Mouse (Mus musculus): ENCODE measurements around the gene Zfp330. TPM values are rescaled to one million over a fixed set of nuclear protein-coding genes. Genes with fewer than 3 reads are reported as not detected.

Gene Zfp330
- 31.9 and 33.1 TPM in 2 replicates for polyA plus RNA-seq (2015; fragmentation: Nextera tagmentation; extraction: Ambion mirVana)

- Histone ChIP-seq H3K4me3 (ENCODE audit: low read depth, low read length) (peak within 1 kb of the TSS; percentile 80), H3K4me2 (replicated peaks; ENCODE audit: low read depth) (peak within 1 kb of the TSS; percentile 73), H3K36me3 (ENCODE audit: control insufficient read depth, insufficient read depth) (peaks cover 24% of the 10 kb centered on the region), H3K9me3 (ENCODE audit: control insufficient read depth) (no peaks in the 10 kb centered on the region), H3K4me1 (replicated peaks; ENCODE audit: control insufficient read depth, insufficient read depth, low read length) (no peaks in the 10 kb centered on the region), H3K27ac (ENCODE audit: low read depth, low read length) (peak within 1 kb of the TSS; percentile 86), H3K27me3 (replicated peaks; ENCODE audit: control insufficient read depth, insufficient read depth, low read length) (no peaks in the 10 kb centered on the region), H3K9ac (ENCODE audit: low read depth, low read length) (peak within 1 kb of the TSS; percentile 92)
- peak; percentile 98 for ATAC-seq
- no peak for TF ChIP-seq CTCF (IDR thresholded peaks at IDR 0.05; ENCODE audit: low read depth)
- 1% methylated on average over 16 of the region's 16 CpGs for WGBS
These were observed at the start of gene Zfp330 for GRCm38 (mm10) chr8:82774093-82774422. TSS of gene Zfp330 (minus strand) at chr8:82774160.

GRCm38 (mm10) chr8:82777945-82778344 is 4.0 kb upstream of the Zfp330 start:
- no peak for TF ChIP-seq CTCF (IDR thresholded peaks at IDR 0.05; ENCODE audit: low read depth)
- Histone ChIP-seq H3K4me1 (replicated peaks; ENCODE audit: control insufficient read depth, insufficient read depth, low read length) (no peaks in the 10 kb centered on the region), H3K9me3 (ENCODE audit: control insufficient read depth) (no peaks in the 10 kb centered on the region), H3K27ac (ENCODE audit: low read depth, low read length) (no peak overlapping the region), H3K36me3 (ENCODE audit: control insufficient read depth, insufficient read depth) (no peaks in the 10 kb centered on the region), H3K4me2 (replicated peaks; ENCODE audit: low read depth) (no peak overlapping the region), H3K4me3 (ENCODE audit: low read depth, low read length) (no peak overlapping the region), H3K27me3 (replicated peaks; ENCODE audit: control insufficient read depth, insufficient read depth, low read length) (no peaks in the 10 kb centered on the region), H3K9ac (ENCODE audit: low read depth, low read length) (no peak overlapping the region)
- WGBS: 27% methylated on average over 3 of the region's 3 CpGs
- ATAC-seq: 0 out of 2 replicates have a peak, but pooled peaks have one; percentile 40

- TF ChIP-seq CTCF (IDR thresholded peaks at IDR 0.05; ENCODE audit: low read depth): no peak
- no peak overlapping the region for H3K9ac ChIP-seq (ENCODE audit: low read depth, low read length)
These were observed 3.4 kb upstream of the Zfp330 start for GRCm38 (mm10) chr8:82777406-82777805.

DNA sequence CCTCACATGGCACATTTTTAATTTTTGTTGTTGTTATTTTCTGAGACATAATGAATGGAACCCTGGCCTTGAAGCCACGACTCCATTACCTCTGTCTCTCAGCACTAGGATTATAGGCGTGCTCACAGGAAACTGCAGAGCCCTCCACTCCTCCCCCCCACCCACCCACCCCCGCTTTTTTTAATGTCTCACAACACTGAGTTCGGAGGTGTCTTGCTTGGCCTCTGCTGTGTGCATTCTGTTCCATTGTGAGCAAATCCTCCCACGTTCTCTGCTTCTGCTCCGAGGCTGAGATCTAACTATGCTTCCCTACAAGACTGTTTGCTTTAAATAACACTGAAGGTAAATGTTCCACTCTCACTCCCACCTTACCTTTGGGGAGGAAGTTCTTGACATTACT is 522 bp upstream of the Zfp330 start:
- H3K27me3 ChIP-seq (replicated peaks; ENCODE audit: control insufficient read depth, insufficient read depth, low read length): no peaks in the 10 kb centered on the region
- no peaks in the 10 kb centered on the region for H3K9me3 ChIP-seq (ENCODE audit: control insufficient read depth)
- 55% methylated on average over 6 of the region's 6 CpGs for WGBS
- H3K4me3 ChIP-seq (ENCODE audit: low read depth, low read length): peak overlapping the region; percentile 80
- ATAC-seq: no peak
- H3K36me3 ChIP-seq (ENCODE audit: control insufficient read depth, insufficient read depth): peaks cover 22% of the 10 kb centered on the region
- H3K9ac ChIP-seq (ENCODE audit: low read depth, low read length): peak overlapping the region; percentile 92
- peak overlapping the region; percentile 73 for H3K4me2 ChIP-seq (replicated peaks; ENCODE audit: low read depth)
- no peak for TF ChIP-seq CTCF (IDR thresholded peaks at IDR 0.05; ENCODE audit: low read depth)
- no peak overlapping the region for H3K27ac ChIP-seq (ENCODE audit: low read depth, low read length)
- H3K4me1 ChIP-seq (replicated peaks; ENCODE audit: control insufficient read depth, insufficient read depth, low read length): no peaks in the 10 kb centered on the region

More at GRCm38 (mm10) chr8:82777406-82777805, 3.4 kb upstream of the Zfp330 start:
- no peak for ATAC-seq
- Histone ChIP-seq H3K27ac (ENCODE audit: low read depth, low read length) (no peak overlapping the region), H3K4me1 (replicated peaks; ENCODE audit: control insufficient read depth, insufficient read depth, low read length) (no peaks in the 10 kb centered on the region), H3K27me3 (replicated peaks; ENCODE audit: control insufficient read depth, insufficient read depth, low read length) (no peaks in the 10 kb centered on the region), H3K36me3 (ENCODE audit: control insufficient read depth, insufficient read depth) (no peaks in the 10 kb centered on the region), H3K9me3 (ENCODE audit: control insufficient read depth) (no peaks in the 10 kb centered on the region), H3K4me2 (replicated peaks; ENCODE audit: low read depth) (no peak overlapping the region), H3K4me3 (ENCODE audit: low read depth, low read length) (no peak overlapping the region)
- WGBS: 80% methylated on average over 3 of the region's 3 CpGs

DNA sequence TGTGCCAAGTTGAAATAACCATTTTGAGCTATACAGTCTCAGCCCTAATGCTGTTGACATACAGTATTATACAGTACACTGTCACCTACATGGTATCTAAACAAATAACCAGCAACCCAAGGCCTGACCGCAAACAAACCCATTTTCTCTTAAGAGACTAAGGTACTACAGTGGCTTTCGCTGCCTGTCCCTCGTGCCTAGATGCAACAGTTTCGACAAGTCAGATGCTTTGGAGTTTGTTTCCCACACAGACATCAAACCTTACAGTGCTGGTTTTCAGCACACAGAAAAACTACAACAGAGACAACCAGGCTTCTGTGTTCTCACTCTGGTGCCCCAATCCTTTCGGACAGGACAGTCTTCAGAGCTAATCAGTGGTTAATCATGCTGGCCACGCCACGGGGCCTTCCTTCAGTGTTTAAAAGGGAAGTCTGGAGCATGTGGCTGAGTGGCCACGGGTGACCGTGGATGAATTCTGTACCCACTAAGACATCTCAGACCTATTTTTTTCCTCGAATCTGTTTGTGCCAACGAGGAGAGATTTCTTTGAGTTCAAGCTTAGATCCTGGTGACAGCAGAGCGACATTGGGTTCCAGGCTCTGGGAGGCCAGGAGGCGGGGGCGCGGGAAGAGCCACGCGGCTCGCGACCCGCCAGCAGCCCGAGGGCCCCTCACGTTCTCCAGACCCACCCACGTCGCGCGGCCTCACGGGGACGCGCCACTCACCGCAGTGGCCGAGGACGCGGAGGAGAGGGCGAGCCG is 448 bp downstream of the Zfp330 start:
- H3K27ac ChIP-seq (ENCODE audit: low read depth, low read length): peak overlapping the region; percentile 86
- H3K27me3 ChIP-seq (replicated peaks; ENCODE audit: control insufficient read depth, insufficient read depth, low read length): no peaks in the 10 kb centered on the region
- no peaks in the 10 kb centered on the region for H3K9me3 ChIP-seq (ENCODE audit: control insufficient read depth)
- peak overlapping the region; percentile 80 for H3K4me3 ChIP-seq (ENCODE audit: low read depth, low read length)
- TF ChIP-seq CTCF (IDR thresholded peaks at IDR 0.05; ENCODE audit: low read depth): no peak
- peaks cover 30% of the 10 kb centered on the region for H3K36me3 ChIP-seq (ENCODE audit: control insufficient read depth, insufficient read depth)
- H3K4me2 ChIP-seq (replicated peaks; ENCODE audit: low read depth): peak overlapping the region; percentile 73
- WGBS: 4% methylated on average over 35 of the region's 35 CpGs
- peak overlapping the region; percentile 92 for H3K9ac ChIP-seq (ENCODE audit: low read depth, low read length)
- ATAC-seq: peak; percentile 69
- H3K4me1 ChIP-seq (replicated peaks; ENCODE audit: control insufficient read depth, insufficient read depth, low read length): no peaks in the 10 kb centered on the region

- no peak overlapping the region for H3K27ac ChIP-seq (ENCODE audit: low read depth, low read length)
- H3K9ac ChIP-seq (ENCODE audit: low read depth, low read length): no peak overlapping the region
- no peaks in the 10 kb centered on the region for H3K9me3 ChIP-seq (ENCODE audit: control insufficient read depth)
- TF ChIP-seq CTCF (IDR thresholded peaks at IDR 0.05; ENCODE audit: low read depth): no peak
- H3K36me3 ChIP-seq (ENCODE audit: control insufficient read depth, insufficient read depth): peaks cover 49% of the 10 kb centered on the region
- no peak overlapping the region for H3K4me2 ChIP-seq (replicated peaks; ENCODE audit: low read depth)
- WGBS: 87% methylated on average over 3 of the region's 3 CpGs
- no peak for ATAC-seq
- H3K4me1 ChIP-seq (replicated peaks; ENCODE audit: control insufficient read depth, insufficient read depth, low read length): no peaks in the 10 kb centered on the region
- no peaks in the 10 kb centered on the region for H3K27me3 ChIP-seq (replicated peaks; ENCODE audit: control insufficient read depth, insufficient read depth, low read length)
- no peak overlapping the region for H3K4me3 ChIP-seq (ENCODE audit: low read depth, low read length)
These were observed 3.1 kb downstream of the Zfp330 start for GRCm38 (mm10) chr8:82770886-82771285.
